Mouse (Mus musculus) A20 (cell line): ENCODE data around the gene Eif1.
"Not testable (repeated sequence)": the region's sequence is repeated elsewhere in the genome, so short reads cannot be mapped to it uniquely, and the experiment has no call there.

Experiments
- DNase-seq: peaks from one replicate; pipeline ENCODE4 v3.0.0-alpha.2; 2011; ENCODE audit warnings: low read depth, low spot score

The Eif1 gene

GRCm38 (mm10) chr11:100352076-100352857 is 32.6 kb downstream of the Eif1 start:
- peak; percentile 31 for DNase-seq

- DNase-seq: peak; percentile 65
Measured at GRCm38 (mm10) chr11:100355151-100355951, 35.7 kb downstream of the Eif1 start.

- DNase-seq: peak; percentile 84
Measured at GRCm38 (mm10) chr11:100355972-100356818, 36.5 kb downstream of the Eif1 start, which contains the start of gene Hap1. Gene Hap1 (minus strand): TSS chr11:100356128.

DNA sequence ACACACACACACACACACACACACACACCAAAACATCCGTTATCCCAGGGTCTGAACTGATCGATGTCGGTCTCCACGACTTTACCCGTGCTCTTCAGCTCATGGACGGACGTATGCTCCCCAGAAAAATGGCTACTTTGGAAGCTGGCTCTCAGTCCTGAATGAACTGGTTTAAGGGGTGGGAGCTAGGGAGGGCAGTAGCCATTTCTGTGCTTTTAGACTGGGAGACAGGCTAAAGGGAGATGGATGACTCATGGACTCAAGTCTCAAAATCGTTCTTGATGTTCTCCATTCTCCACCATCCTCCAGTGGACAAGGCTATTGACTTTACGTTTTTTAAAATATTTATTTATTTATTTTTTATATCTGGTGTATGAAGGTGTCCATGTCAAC is 37.1 kb downstream of the Eif1 start:
- DNase-seq: peak; percentile 20

DNA sequence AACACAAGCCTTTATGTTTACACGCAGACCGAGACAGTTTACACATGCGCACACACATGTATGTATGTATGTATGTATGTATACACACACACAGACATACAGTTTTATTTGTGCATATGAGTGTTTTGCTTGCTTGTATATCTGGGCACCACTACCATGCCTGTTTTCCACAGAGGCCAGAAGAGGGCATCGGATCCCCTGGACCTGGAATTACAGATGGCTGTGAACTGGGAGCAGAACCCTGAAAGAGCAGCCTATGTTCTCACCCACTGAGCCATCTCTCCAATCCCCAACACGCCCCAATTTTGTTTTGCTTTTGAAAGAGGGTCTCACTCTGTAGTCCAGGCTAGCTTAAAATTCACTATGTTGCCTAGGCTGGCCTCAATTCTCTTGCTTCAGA is 37.7 kb downstream of the Eif1 start:
- DNase-seq: no peak

DNA sequence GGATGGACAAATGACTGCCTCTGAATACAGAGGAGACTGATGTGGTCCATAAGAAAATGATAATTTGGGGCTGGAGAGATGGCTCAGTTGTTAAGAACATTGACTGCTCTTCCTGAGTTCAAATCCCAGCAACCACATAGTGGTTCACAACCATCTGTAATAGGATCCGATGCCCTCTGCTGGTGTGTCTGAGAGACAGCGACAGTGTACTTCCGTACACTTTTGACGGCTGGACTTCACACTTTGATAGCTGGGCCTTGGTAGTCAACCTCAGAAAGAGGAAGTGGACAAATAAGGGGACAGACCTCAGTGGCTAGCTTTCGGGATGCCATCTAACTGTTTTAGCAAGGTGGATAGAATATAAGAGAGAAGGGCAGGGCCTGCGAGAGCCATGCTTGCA is 40.5 kb downstream of the Eif1 start:
- DNase-seq: peak; percentile 21

DNA sequence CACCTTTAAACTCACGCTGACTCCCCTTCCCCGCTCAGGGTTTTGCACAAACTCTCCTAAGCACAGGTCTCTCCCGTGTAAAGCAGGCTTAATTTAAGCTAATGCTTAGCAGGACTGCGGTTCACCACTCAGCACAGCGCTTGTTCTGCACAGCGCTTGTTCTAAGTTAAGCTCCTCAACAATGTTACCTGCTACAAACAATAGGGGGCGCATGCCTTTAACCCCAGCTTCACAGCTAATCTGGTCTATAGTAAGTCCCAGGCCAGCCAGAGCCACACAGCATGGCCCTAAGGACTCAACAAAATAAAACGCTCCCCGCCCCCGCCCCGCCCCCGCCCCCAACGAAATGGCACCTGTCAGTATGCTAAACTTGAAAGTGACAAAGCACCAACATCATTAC is 41.4 kb downstream of the Eif1 start:
- not testable (repeated sequence) for DNase-seq

DNA sequence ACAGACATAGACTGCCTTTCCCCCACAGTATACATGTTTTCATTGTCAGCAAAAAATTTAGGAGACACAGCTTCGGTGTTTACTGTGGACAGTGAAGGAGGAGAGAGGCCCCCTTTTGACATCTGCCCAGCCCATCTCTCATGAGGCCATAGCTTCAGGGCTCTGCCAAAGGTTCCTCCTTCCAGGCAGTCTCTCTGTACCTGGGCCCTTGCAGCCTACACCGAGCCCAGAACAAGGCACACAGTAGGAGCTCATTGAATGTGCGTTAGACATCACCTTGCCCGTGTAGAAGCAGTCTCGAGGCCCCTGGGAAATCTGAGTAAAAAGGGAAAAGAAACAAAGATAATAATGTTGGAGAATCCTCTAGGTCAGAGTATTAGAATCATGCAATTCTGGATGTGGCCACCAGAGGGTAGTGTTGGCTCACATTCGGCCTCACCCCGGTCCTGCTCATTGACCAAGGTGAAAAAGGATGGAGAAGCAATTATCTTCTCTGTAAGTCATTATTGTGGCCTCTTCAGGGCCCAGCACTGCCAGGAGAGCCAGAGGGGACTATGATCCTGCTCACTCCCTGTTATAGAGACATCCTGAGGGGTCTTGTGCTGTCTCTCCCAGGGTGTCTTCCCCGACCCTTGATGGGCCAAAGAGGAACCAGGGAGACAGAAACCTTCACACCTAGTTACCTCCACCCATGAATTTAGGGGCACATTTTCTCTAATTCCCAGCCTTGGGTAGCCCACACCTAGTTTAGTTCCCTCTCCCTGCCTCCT is 42.7 kb downstream of the Eif1 start:
- DNase-seq: peak; percentile 66

GRCm38 (mm10) chr11:100362979-100363562 is 43.4 kb downstream of the Eif1 start:
- peak; percentile 51 for DNase-seq

DNA sequence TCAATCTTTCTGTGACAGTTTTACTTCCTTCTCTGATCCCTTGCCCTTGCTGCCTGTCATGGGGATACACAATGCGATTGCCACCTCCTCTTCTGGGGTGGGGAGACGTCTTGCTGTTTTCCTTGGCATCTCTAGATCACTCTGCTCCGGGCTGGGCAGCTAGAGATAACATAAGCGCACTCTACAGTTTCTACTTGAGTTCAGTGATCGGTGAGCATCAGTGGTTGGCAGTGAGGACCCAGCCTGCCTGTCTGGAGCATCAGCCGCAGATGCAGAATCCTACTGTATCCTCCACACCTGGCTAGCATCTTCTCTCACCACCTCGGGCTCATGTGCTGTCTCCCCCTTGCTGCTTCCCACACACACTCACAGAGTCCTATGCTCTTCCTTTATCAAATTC is 49.5 kb downstream of the Eif1 start:
- DNase-seq: no peak

DNA sequence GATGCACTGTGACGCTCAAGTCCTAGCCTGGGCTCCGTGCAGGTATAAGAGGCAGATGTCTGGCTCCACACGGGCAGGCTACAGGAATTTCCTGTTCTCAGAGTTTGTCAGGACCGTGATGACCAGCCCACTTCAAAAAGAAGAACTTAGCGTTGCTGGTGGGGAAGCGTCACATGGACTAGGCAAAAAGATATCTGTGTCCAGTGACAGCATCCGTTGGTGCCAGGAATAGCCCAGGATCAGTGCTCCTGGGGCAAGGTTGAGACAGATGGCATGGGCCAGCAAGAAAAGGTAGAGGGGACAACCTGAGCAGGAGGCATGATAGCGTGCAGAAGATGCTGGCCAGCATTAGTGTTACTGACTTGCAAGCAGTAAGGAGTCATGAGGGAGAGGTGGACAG is 50.1 kb downstream of the Eif1 start:
- no peak for DNase-seq
